Mouse (Mus musculus): ENCODE measurements around the gene Sec14l2. TPM values are rescaled to one million over a fixed set of nuclear protein-coding genes. Genes with fewer than 3 reads are reported as not detected.
"Not testable (repeated sequence)": the region's sequence is repeated elsewhere in the genome, so short reads cannot be mapped to it uniquely, and the experiment has no call there.

The Sec14l2 gene
- polyA plus RNA-seq, 1 experiment from 2014 or later = 3.0 TPM

- peaks cover 16% of the 10 kb centered on the region for H3K4me1 ChIP-seq
- ATAC-seq (ENCODE audit: borderline replicate concordance, extremely low read depth, low FRiP score, low TSS enrichment) = no peak
- 71% methylated on average over 4 of the region's 4 CpGs for WGBS
Observed at GRCm38 (mm10) chr11:4113496-4113895, 9.7 kb downstream of the Sec14l2 start.

GRCm38 (mm10) chr11:4112861-4113260 lies 10.4 kb downstream of the Sec14l2 start:
- Histone ChIP-seq H3K4me3 (no peak overlapping the region), H3K27me3 (peaks cover 19% of the 10 kb centered on the region; the same call in 1 of the 2 replicates), H3K36me3 (no peaks in the 10 kb centered on the region), H3K9me3 (no peaks in the 10 kb centered on the region), H3K4me2 (no peak overlapping the region), H3K9ac (no peak overlapping the region), H3K4me1 (peaks cover 12% of the 10 kb centered on the region), H3K27ac (no peak overlapping the region)
- ATAC-seq (ENCODE audit: borderline replicate concordance, extremely low read depth, low FRiP score, low TSS enrichment) = no peak
- WGBS = 76% methylated on average over 6 of the region's 6 CpGs

More at GRCm38 (mm10) chr11:4113496-4113895, 9.7 kb downstream of the Sec14l2 start:
- H3K27ac ChIP-seq = no peak overlapping the region
- H3K9ac ChIP-seq = no peak overlapping the region
- H3K4me2 ChIP-seq = no peak overlapping the region
- no peaks in the 10 kb centered on the region for H3K36me3 ChIP-seq
- peaks cover 19% of the 10 kb centered on the region; the same call in 1 of the 2 replicates for H3K27me3 ChIP-seq
- H3K4me3 ChIP-seq = no peak overlapping the region
- no peaks in the 10 kb centered on the region for H3K9me3 ChIP-seq

- peaks cover 10% of the 10 kb centered on the region; the same call in 1 of the 2 replicates for H3K27me3 ChIP-seq
- 84% methylated on average over 4 of the region's 4 CpGs for WGBS
- H3K4me1 ChIP-seq = peaks cover 4% of the 10 kb centered on the region; the same call in 1 of the 2 replicates
- H3K27ac ChIP-seq = no peak overlapping the region
- no peak overlapping the region for H3K9ac ChIP-seq
- H3K4me3 ChIP-seq = no peak overlapping the region
- no peaks in the 10 kb centered on the region for H3K9me3 ChIP-seq
- ATAC-seq (ENCODE audit: borderline replicate concordance, extremely low read depth, low FRiP score, low TSS enrichment) = no peak
- no peak overlapping the region for H3K4me2 ChIP-seq
- H3K36me3 ChIP-seq = no peaks in the 10 kb centered on the region
Observed at GRCm38 (mm10) chr11:4112033-4112432, 11.2 kb downstream of the Sec14l2 start.

- no peaks in the 10 kb centered on the region for H3K27me3 ChIP-seq
- no peaks in the 10 kb centered on the region for H3K4me1 ChIP-seq
- no peak for ATAC-seq (ENCODE audit: borderline replicate concordance, extremely low read depth, low FRiP score, low TSS enrichment)
- no peaks in the 10 kb centered on the region for H3K9me3 ChIP-seq
- no peak overlapping the region for H3K4me3 ChIP-seq
- H3K27ac ChIP-seq = no peak overlapping the region
- no peak overlapping the region for H3K9ac ChIP-seq
- H3K36me3 ChIP-seq = no peaks in the 10 kb centered on the region
- H3K4me2 ChIP-seq = no peak overlapping the region
- 78% methylated on average over 7 of the region's 7 CpGs for WGBS
Observed at GRCm38 (mm10) chr11:4108691-4109090, 14.5 kb downstream of the Sec14l2 start.

GRCm38 (mm10) chr11:4107901-4108300 lies 15.3 kb downstream of the Sec14l2 start:
- H3K9ac ChIP-seq; H3K9me3 ChIP-seq; H3K27ac ChIP-seq; H3K4me1 ChIP-seq; H3K27me3 ChIP-seq; ATAC-seq (ENCODE audit: borderline replicate concordance, extremely low read depth, low FRiP score, low TSS enrichment); H3K4me3 ChIP-seq; H3K4me2 ChIP-seq; H3K36me3 ChIP-seq: not testable (repeated sequence)
- WGBS = 90% methylated on average over 6 of the region's 6 CpGs

- ATAC-seq (ENCODE audit: borderline replicate concordance, extremely low read depth, low FRiP score, low TSS enrichment) = no peak
- H3K36me3 ChIP-seq = no peaks in the 10 kb centered on the region
- no peaks in the 10 kb centered on the region for H3K9me3 ChIP-seq
- H3K4me2 ChIP-seq = no peak overlapping the region
- no peaks in the 10 kb centered on the region for H3K4me1 ChIP-seq
- WGBS = 67% methylated on average over 6 of the region's 6 CpGs
- no peak overlapping the region for H3K4me3 ChIP-seq
- no peaks in the 10 kb centered on the region for H3K27me3 ChIP-seq
- H3K27ac ChIP-seq = no peak overlapping the region
- no peak overlapping the region for H3K9ac ChIP-seq
Observed at GRCm38 (mm10) chr11:4105444-4105843, 17.8 kb downstream of the Sec14l2 start.

GRCm38 (mm10) chr11:4104989-4105388 lies 18.2 kb downstream of the Sec14l2 start:
- 75% methylated on average over 5 of the region's 5 CpGs for WGBS
- no peak for ATAC-seq (ENCODE audit: borderline replicate concordance, extremely low read depth, low FRiP score, low TSS enrichment)
- no peaks in the 10 kb centered on the region for H3K27me3 ChIP-seq

GRCm38 (mm10) chr11:4103522-4103921 lies 19.7 kb downstream of the Sec14l2 start:
- no peak overlapping the region for H3K4me2 ChIP-seq
- no peak for ATAC-seq (ENCODE audit: borderline replicate concordance, extremely low read depth, low FRiP score, low TSS enrichment)
- no peak overlapping the region for H3K4me3 ChIP-seq
- H3K36me3 ChIP-seq = no peaks in the 10 kb centered on the region
- H3K9me3 ChIP-seq = no peaks in the 10 kb centered on the region
- no peak overlapping the region for H3K9ac ChIP-seq
- 57% methylated on average over 14 of the region's 14 CpGs for WGBS
- H3K27me3 ChIP-seq = no peaks in the 10 kb centered on the region
- no peaks in the 10 kb centered on the region for H3K4me1 ChIP-seq
- no peak overlapping the region for H3K27ac ChIP-seq

More at GRCm38 (mm10) chr11:4104989-4105388, 18.2 kb downstream of the Sec14l2 start:
- no peak overlapping the region for H3K4me3 ChIP-seq
- no peak overlapping the region for H3K9ac ChIP-seq
- H3K4me1 ChIP-seq = no peaks in the 10 kb centered on the region
- no peak overlapping the region for H3K4me2 ChIP-seq
- H3K36me3 ChIP-seq = no peaks in the 10 kb centered on the region
- H3K9me3 ChIP-seq = no peaks in the 10 kb centered on the region
- no peak overlapping the region for H3K27ac ChIP-seq

- no peak for ATAC-seq (ENCODE audit: borderline replicate concordance, extremely low read depth, low FRiP score, low TSS enrichment)
- Histone ChIP-seq H3K27me3 (no peaks in the 10 kb centered on the region), H3K9me3 (no peaks in the 10 kb centered on the region), H3K36me3 (no peaks in the 10 kb centered on the region), H3K4me1 (peaks cover 5% of the 10 kb centered on the region), H3K9ac (no peak overlapping the region), H3K4me2 (no peak overlapping the region), H3K4me3 (no peak overlapping the region), H3K27ac (no peak overlapping the region)
- 72% methylated on average over 5 of the region's 5 CpGs for WGBS
Observed at GRCm38 (mm10) chr11:4101851-4102250, 21.4 kb downstream of the Sec14l2 start.

- Histone ChIP-seq H3K4me3 (no peak overlapping the region), H3K9ac (no peak overlapping the region), H3K27me3 (no peaks in the 10 kb centered on the region), H3K9me3 (no peaks in the 10 kb centered on the region), H3K36me3 (no peaks in the 10 kb centered on the region), H3K4me1 (peaks cover 17% of the 10 kb centered on the region), H3K4me2 (no peak overlapping the region), H3K27ac (no peak overlapping the region)
- 73% methylated on average over 3 of the region's 3 CpGs for WGBS
- no peak for ATAC-seq (ENCODE audit: borderline replicate concordance, extremely low read depth, low FRiP score, low TSS enrichment)
Observed at GRCm38 (mm10) chr11:4099447-4099846, 23.8 kb downstream of the Sec14l2 start.

- ATAC-seq (ENCODE audit: borderline replicate concordance, extremely low read depth, low FRiP score, low TSS enrichment) = no peak
- no peak overlapping the region for H3K9ac ChIP-seq
- no peaks in the 10 kb centered on the region for H3K9me3 ChIP-seq
- no peak overlapping the region for H3K4me3 ChIP-seq
- H3K36me3 ChIP-seq = no peaks in the 10 kb centered on the region
- WGBS = 73% methylated on average over 7 of the region's 7 CpGs
- H3K27ac ChIP-seq = no peak overlapping the region
- H3K27me3 ChIP-seq = no peaks in the 10 kb centered on the region
- no peak overlapping the region for H3K4me2 ChIP-seq
- H3K4me1 ChIP-seq = peaks cover 19% of the 10 kb centered on the region
Observed at GRCm38 (mm10) chr11:4098816-4099215, 24.4 kb downstream of the Sec14l2 start.

GRCm38 (mm10) chr11:4098120-4098519 lies 25.1 kb downstream of the Sec14l2 start:
- Histone ChIP-seq H3K9ac (no peak overlapping the region), H3K4me2 (no peak overlapping the region), H3K27ac (no peak overlapping the region), H3K9me3 (no peaks in the 10 kb centered on the region), H3K4me1 (peaks cover 19% of the 10 kb centered on the region), H3K36me3 (no peaks in the 10 kb centered on the region), H3K27me3 (no peaks in the 10 kb centered on the region), H3K4me3 (no peak overlapping the region)
- no peak for ATAC-seq (ENCODE audit: borderline replicate concordance, extremely low read depth, low FRiP score, low TSS enrichment)
- WGBS = 62% methylated on average over 8 of the region's 8 CpGs

GRCm38 (mm10) chr11:4097091-4097621 lies 26.1 kb downstream of the Sec14l2 start:
- Histone ChIP-seq H3K9me3 (no peaks in the 10 kb centered on the region), H3K27ac (peak overlapping the region; percentile 84), H3K9ac (peak overlapping the region; percentile 67), H3K4me3 (peak overlapping the region; percentile 54), H3K36me3 (no peaks in the 10 kb centered on the region), H3K4me1 (peaks cover 19% of the 10 kb centered on the region), H3K4me2 (peak overlapping the region; percentile 89), H3K27me3 (no peaks in the 10 kb centered on the region)
- ATAC-seq (ENCODE audit: borderline replicate concordance, extremely low read depth, low FRiP score, low TSS enrichment) = peak; percentile 10; the same call in 1 of the 2 replicates
- 29% methylated on average over 10 of the region's 10 CpGs for WGBS

All from lung, embryonic 15.5 days (tissue).